Mouse (Mus musculus): Measurements from ENCODE around the gene Ccdc51.

GRCm38 (mm10) chr9:109110240-109110639 is 27.9 kb downstream of the Ccdc51 start:
- no peak for TF ChIP-seq CTCF (IDR thresholded peaks at IDR 0.05; ENCODE audit: extremely low read depth, insufficient read depth, insufficient read length, insufficient replicate concordance)
- no peak for TF ChIP-seq POLR2A (IDR thresholded peaks at IDR 0.05; ENCODE audit: low read depth, low read length)

All from spleen, adult 2 months (tissue).